Mouse (Mus musculus) granulocyte monocyte progenitor cell, adult 5-6 weeks (primary cell): ENCODE data around the gene Gm4707. TPM values are rescaled to one million over a fixed set of nuclear protein-coding genes. Genes with fewer than 3 reads are reported as not detected.
"Not testable (repeated sequence)": the region's sequence is repeated elsewhere in the genome, so short reads cannot be mapped to it uniquely, and the experiment has no call there.

Experiments used
- ATAC-seq: replicated peaks from 2 replicates; pipeline ENCODE4 v1.8.0; 2016; ENCODE audit warnings: mild to moderate bottlenecking, moderate TSS enrichment, inconsistent platforms; ENCODE audit not compliant: poor library complexity, severe bottlenecking
- total RNA-seq, 2 experiments: library from RNA; stranded (forward) in 1 of 2; stranded (reverse) in 1 of 2; fragments of 200-712, 200-1000 nt in 1 of 2; fragments of >200 nt in 1 of 2; fragmentation: Nextera tagmentation in 1 of 2; gene quantifications; 2 replicates each; pipeline ENCODE4 v1.2.3; 2014 to 2017

The Gm4707 gene
- total RNA-seq, 2 experiments from 2014 or later = 1.0 to 7.7 TPM

- no peak for ATAC-seq
Measured at GRCm38 (mm10) chr17:71445191-71445590, 14.5 kb downstream of the Gm4707 start.

- ATAC-seq = no peak
Measured at GRCm38 (mm10) chr17:71444718-71445117, 15.0 kb downstream of the Gm4707 start.

- ATAC-seq = no peak
Measured at GRCm38 (mm10) chr17:71444126-71444525, 15.6 kb downstream of the Gm4707 start.

GRCm38 (mm10) chr17:71443273-71443672, 16.4 kb downstream of the Gm4707 start:
- no peak for ATAC-seq

GRCm38 (mm10) chr17:71422502-71422901, 37.2 kb downstream of the Gm4707 start:
- ATAC-seq = not testable (repeated sequence)

- ATAC-seq = not testable (repeated sequence)
Measured at GRCm38 (mm10) chr17:71419448-71419847, 40.3 kb downstream of the Gm4707 start.

GRCm38 (mm10) chr17:71417008-71417407, 42.7 kb downstream of the Gm4707 start:
- no peak for ATAC-seq

Other genes starting within 250 kb of the Gm4707 start
- gene Emilin2, start 147.9 kb downstream of the Gm4707 start, total RNA-seq (2014; fragmentation: Nextera tagmentation) = 14.3 and 19.0 TPM in 2 replicates
- gene Emilin2, start 147.9 kb downstream of the Gm4707 start, total RNA-seq (2017) = 25.0 and 25.8 TPM in 2 replicates
- gene Smchd1, start 15.4 kb upstream of the Gm4707 start, total RNA-seq (2014; fragmentation: Nextera tagmentation) = 98.4 and 118 TPM in 2 replicates
- 162 and 168 TPM in 2 replicates for gene Smchd1, start 15.4 kb upstream of the Gm4707 start, total RNA-seq (2017)
- 23.1 and 24.6 TPM in 2 replicates for gene Ndc80, start 66.9 kb upstream of the Gm4707 start, total RNA-seq (2014; fragmentation: Nextera tagmentation)
- 76.7 and 80.4 TPM in 2 replicates for gene Ndc80, start 66.9 kb upstream of the Gm4707 start, total RNA-seq (2017)
- not detected in 2 replicates for gene Spdya, start 92.1 kb upstream of the Gm4707 start, total RNA-seq (2014; fragmentation: Nextera tagmentation)
- gene Spdya, start 92.1 kb upstream of the Gm4707 start, total RNA-seq (2017) = 0.15 TPM in 1 of 2 replicates, not detected in the other
- gene Wdr43, start 156.0 kb upstream of the Gm4707 start, total RNA-seq (2014; fragmentation: Nextera tagmentation) = 109 and 131 TPM in 2 replicates
- 299 and 360 TPM in 2 replicates for gene Wdr43, start 156.0 kb upstream of the Gm4707 start, total RNA-seq (2017)
- not detected in 2 replicates for gene Togaram2, start 213.3 kb upstream of the Gm4707 start, total RNA-seq (2014; fragmentation: Nextera tagmentation)
- gene Togaram2, start 213.3 kb upstream of the Gm4707 start, total RNA-seq (2017) = not detected in 2 replicates